Mouse (Mus musculus) urinary bladder, adult 18-20 months (tissue): Measurements from ENCODE around the gene Lef1.
A peak's percentile ranks its signal among the peaks of the same experiment; 100 is the strongest.

Experiments
- DNase-seq, 2 experiments: peaks; one replicate each; pipeline ENCODE4 v3.0.0; 2022; ENCODE audit warnings: low spot score in 2 of 2, mixed read lengths in 2 of 2

Gene Lef1

DNA sequence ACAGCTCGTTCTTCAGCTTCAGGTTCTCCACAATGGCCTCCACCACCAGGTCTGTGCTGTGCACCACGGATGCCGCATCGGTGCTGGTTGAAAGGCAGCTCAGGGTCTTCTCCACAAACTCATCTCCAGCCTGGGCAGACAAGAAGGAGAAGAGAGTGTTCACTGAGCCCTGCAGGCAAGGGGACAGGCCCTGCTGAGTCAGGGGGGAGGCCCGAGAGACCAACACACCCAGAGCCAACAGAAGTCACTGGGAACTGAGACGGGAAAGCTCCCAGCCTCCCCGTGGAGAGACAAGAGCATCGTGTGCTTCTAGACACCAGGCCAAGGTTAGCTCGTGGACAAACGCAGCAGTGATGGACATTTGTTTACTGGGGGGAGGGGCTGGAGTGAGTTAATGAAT, 138.2 kb downstream of the Lef1 start:
- DNase-seq, result no peak

GRCm38 (mm10) chr3:131250283-131250682, 140.0 kb downstream of the Lef1 start:
- no peak for DNase-seq

- DNase-seq, result no peak
These were observed 140.7 kb downstream of the Lef1 start for GRCm38 (mm10) chr3:131250978-131251377.

DNA sequence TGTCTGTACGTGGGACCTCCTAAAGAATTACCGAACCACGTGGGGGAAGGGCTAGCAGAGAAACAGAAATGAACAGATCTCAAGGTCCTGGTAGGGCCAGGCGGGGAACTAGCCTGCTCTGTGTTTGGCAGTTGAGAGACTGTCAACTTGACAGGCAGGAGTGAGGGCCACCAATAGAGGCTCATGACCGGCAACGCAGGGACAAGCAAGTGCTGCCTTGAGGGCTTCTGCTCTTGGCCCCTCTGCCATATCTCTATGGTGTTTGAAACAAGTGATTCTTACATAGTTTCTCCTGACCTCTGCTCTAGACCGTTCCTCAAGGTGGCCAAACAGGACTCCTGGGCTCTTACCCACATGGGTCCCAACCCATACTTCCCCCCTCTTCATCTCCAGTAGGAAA, 141.3 kb downstream of the Lef1 start:
- DNase-seq, result no peak

DNA sequence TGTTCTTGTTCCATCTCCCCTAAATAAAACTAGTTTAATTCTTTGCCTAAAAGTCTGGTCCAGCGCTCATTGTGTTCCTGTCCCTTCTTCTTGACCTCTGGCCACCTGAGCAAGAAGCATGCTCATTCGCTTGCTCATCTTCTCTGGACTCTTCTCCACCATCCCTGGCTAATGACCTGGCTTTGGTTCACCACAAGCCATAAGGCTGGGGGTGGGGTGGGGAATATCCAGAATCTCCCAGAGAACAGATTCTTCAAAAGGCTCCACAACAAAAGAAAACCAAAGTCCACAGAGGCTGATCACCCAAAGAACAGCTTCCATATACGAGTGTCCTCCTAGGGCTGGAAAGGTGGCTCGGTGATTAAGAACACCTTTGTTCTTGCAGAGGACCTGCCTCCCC, 144.7 kb downstream of the Lef1 start:
- no peak for DNase-seq

- DNase-seq, result no peak
These were observed 145.2 kb downstream of the Lef1 start for GRCm38 (mm10) chr3:131255399-131255981.

DNA sequence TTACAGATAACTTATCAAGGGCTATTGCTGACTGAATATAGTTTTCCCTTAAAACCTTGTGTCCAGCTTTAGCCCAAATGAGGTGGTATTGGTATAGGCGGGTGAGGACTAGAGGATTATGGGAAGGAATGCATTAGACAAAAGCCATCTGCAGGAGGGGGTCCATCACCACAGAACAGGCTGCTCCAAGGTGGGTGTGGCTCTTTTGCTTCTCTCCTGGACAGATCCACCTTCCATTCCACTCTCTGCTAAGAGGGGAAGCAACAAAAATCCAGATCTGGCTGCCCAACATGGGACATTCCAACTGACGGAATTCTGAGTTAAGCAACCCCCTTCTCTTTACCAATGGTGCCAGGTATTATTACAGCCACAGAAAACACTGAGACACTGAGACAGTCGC, 148.7 kb downstream of the Lef1 start:
- no peak for DNase-seq

- no peak for DNase-seq
These were observed 149.2 kb downstream of the Lef1 start for GRCm38 (mm10) chr3:131259392-131259965.

GRCm38 (mm10) chr3:131260418-131260817, 150.1 kb downstream of the Lef1 start:
- no peak for DNase-seq

DNA sequence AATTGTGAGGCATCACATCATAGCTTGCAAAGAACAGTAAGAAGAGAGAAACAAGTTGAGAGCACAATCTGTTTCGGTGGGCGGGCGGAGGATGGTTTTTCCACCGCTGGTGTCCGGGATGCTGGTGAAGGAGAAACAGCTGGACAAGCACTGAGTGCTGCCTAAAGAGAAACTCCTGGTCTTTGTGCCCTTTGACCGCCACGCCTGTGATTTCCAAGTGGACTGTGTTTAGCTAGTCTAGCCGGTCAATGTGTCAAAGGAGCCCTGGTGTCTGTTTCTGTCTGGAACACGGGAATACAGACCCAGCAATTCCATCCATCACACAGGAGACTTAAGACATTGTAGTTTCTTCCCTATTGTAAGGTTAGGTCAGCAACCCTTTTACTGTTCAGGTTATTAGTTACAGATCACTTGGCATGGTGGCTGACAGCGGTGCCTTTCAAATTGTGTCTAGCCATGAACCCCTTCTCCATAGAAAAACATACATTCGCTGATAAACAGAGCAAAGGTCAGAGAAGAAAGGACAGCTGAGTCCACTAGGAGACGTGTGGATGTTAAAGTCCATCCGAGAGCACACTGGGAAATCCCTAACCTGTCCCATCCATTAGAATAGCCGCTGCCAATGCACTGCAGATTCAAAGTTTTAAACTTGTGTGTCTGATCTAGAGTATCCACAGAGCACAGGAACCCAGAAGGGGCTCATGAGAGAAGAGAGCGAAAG, 153.7 kb downstream of the Lef1 start:
- DNase-seq, result no peak

- no peak for DNase-seq
These were observed 155.2 kb downstream of the Lef1 start for GRCm38 (mm10) chr3:131265516-131265915.

- no peak for DNase-seq
These were observed 156.2 kb downstream of the Lef1 start for GRCm38 (mm10) chr3:131266366-131267050.

GRCm38 (mm10) chr3:131270381-131270780, 160.1 kb downstream of the Lef1 start:
- no peak for DNase-seq

DNA sequence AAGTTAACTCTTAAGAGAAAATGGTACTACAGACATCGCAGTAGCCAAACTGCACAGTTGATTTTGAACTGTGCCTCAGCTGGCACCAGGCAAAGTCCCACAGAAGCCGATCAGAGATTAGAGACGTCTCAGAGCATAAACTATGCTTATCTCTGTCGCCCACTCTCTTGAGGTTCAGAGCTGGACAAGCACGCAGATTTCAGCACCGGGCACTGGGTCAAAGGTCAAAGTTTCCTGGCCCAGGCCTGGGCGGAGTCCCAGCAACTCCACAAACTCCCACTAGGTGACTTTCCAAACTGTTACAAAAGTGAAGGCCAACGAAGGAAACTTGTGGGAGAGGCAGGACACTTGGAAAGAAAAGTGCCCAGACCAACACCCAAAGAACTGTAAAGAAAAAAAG, 160.9 kb downstream of the Lef1 start:
- DNase-seq, result peak; percentile 16 to 28

- DNase-seq, result peak; percentile 75 to 80
These were observed 161.5 kb downstream of the Lef1 start, which contains the start of gene Hadh for GRCm38 (mm10) chr3:131271559-131272373. Gene Hadh (minus strand): TSS chr3:131272101.

DNA sequence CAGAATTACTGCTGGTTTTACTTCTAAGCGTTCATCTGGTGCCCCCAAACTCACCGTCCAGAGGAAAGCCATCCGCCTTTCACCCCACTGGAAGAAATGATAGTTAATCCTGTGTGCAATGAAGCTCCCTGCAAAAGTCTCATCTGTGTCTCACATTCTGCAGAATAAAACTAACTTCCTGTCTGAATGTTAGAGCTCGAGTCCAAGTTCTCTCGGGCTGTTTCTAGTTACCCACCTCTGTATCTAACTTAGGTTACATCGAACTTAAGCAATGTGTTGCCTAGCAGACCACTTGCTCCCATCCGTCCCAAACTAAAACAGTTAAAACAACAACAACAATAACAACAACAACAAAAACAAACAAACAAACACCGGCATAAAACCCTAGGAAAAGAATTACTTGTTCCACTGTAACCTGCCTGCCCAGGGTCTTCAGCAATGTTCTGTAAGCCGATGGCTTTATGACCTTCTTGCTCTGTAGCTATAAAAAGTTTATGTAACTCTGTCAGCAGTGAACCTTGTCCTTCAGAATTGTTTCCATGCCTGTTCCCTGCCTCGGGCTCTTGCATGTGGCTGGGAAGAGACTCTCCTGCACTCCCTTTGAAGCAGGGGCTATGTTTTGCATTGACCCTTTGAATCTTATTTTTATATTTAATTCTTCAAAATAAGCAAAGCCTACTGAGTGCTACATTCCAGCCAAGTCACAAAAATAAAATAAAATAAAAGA, 162.3 kb downstream of the Lef1 start:
- DNase-seq, result no peak
